Mouse (Mus musculus) T-helper 17 cell (primary cell): ENCODE measurements around the gene Arl4a.

ENCODE experiments used
- in situ Hi-C, 2 experiments: fragments of 300-600 bp; cut with MboI, MseI; formaldehyde crosslinking; loops; 1 replicate in 1 of 2; 2 replicates in 1 of 2; pipeline ENCODE4 v1.15.1; 2025; ENCODE audit warnings: high pct_unique_total_duplicates in 2 of 2

Arl4a gene

GRCm38 (mm10) chr12:39974273-39974672 is 63.6 kb downstream of the Arl4a start:
- in situ Hi-C loops = no loop called here

DNA sequence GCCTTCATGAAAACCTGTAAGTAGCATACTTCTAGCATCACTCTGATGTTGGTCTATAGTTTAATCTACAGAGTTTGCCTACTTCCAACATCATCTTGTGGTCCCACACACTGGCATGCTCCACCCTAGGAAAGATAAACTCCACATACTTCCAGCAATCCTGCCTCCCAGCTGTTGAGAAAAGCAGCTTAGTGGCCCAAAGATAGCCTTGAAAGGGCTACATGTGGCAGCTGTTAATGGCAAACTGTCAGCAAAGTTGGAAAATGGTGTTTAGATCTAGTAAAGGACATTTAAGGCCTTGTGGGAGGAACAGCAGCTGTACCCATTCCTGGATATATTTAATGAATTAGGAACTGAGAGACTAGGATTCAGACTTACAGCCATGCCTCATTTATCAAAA is 68.3 kb downstream of the Arl4a start:
- in situ Hi-C loops = no loop called here

- in situ Hi-C loops = no loop called here
Observed at GRCm38 (mm10) chr12:39968109-39968508, 69.7 kb downstream of the Arl4a start.

DNA sequence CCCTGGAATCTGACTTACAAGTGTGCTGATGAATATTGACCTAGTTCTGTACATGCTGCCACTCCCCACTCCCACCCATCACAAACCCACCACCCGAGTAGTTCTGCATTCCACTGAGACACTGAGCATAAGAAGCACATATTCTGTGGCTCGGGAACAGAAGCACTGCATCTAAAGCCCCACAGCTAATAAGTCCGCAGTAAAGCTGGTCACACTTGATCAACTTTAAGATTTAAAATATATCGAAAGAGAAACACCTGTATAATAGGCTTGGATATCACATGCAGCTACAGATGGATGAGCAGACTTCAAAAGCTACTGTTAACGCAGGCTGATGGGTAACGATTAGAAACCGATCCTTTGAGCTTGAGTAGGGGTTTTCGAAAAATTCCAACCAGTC is 78.7 kb downstream of the Arl4a start:
- in situ Hi-C loops = no loop called here

- in situ Hi-C loops = no loop called here
Observed at GRCm38 (mm10) chr12:39957931-39958671, 79.7 kb downstream of the Arl4a start.

GRCm38 (mm10) chr12:39956396-39956795 is 81.4 kb downstream of the Arl4a start:
- in situ Hi-C loops = no loop called here
